Mouse (Mus musculus) cerebellum, adult 2 months (tissue): Measurements from ENCODE around the gene Xpnpep2. TPM values are rescaled to one million over a fixed set of nuclear protein-coding genes. Genes with fewer than 3 reads are reported as not detected.

Experiments
- DNase-seq, 2 experiments: peaks; one replicate each; pipeline ENCODE4 v3.0.0; 2021
- H3K27ac ChIP-seq: fragments of 200-500 bp; 2 replicates; pipeline ENCODE4 v1.5.1; 2012; ENCODE audit warnings: low read length, control low read depth, inconsistent platforms; ENCODE audit not compliant: insufficient read depth
- H3K27me3 ChIP-seq: fragments of 200-500 bp; 2 replicates; pipeline ENCODE4 v1.6.1; 2012; ENCODE audit warnings: inconsistent platforms, mild to moderate bottlenecking, low read length, moderate library complexity; ENCODE audit not compliant: control insufficient read depth, insufficient read depth
- H3K4me1 ChIP-seq: fragments of 200-500 bp; 2 replicates; pipeline ENCODE4 v1.6.1; 2011; ENCODE audit warnings: low read length; ENCODE audit not compliant: control insufficient read depth, insufficient read depth
- H3K4me3 ChIP-seq: fragments of 200-500 bp; replicated peaks from 2 replicates; pipeline ENCODE3; 2011; ENCODE audit warnings: mild to moderate bottlenecking, low read depth, low read length, control low read depth; ENCODE audit not compliant: insufficient read depth
- CTCF ChIP-seq: fragments of 200-500 bp; IDR thresholded peaks from 2 replicates; pipeline ENCODE4 v1.5.1; 2011; ENCODE audit warnings: low read depth, mild to moderate bottlenecking, control low read depth, low read length, moderate library complexity, borderline replicate concordance; ENCODE audit not compliant: insufficient read depth
- POLR2A ChIP-seq: fragments of 200-500 bp; IDR thresholded peaks from 2 replicates; pipeline ENCODE4 v1.6.1; 2011; ENCODE audit warnings: low read length, control low read depth, borderline replicate concordance; ENCODE audit not compliant: insufficient read depth
- WGBS: fragments of 180-500 bp; shearing (Covaris S2); methylation state at CpG from one replicate; pipeline ENCODE4 v1.1.7; 2018; 5-methylcytosine and 5-hydroxymethylcytosine counted together
- polyA plus RNA-seq: library from polyadenylated mRNA; depleted of rRNA; stranded (reverse); fragments of >200 nt; gene quantifications from 2 replicates; pipeline ENCODE4 v1.2.3, GENCODE M21; 2012

The Xpnpep2 gene
- polyA plus RNA-seq, 1 experiment, result 0.08 TPM

DNA sequence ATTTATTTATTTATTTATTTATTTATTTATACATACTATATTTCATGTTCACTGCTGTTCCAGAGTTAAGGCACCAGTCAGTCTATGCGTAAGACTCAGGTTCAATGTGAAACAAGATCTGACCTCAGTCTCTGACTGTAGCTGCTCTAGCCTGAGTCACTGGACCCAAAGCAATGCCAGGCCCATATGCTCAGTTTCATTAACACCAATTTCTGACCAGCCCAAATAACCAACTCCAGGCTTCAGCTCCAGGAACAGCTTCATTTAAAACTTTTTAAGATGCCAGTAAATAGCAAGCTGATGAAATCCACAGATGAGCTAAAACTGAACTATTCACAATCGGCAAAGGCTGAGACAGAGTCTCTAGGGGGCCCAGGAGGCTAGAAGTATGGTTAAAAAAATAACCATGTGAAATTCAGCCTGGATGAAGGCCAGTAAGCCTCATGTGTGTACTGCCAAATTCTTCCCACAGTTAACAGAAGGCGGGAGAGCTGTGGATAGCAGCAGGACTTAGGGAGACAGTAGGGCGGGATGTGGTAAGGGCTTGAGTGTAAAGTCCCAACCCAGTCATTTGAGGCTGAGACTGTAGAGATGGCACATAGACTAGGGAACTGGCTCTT lies 31.6 kb upstream of the Xpnpep2 start:
- WGBS, result 26% methylated on average over 4 of the region's 4 CpGs

DNA sequence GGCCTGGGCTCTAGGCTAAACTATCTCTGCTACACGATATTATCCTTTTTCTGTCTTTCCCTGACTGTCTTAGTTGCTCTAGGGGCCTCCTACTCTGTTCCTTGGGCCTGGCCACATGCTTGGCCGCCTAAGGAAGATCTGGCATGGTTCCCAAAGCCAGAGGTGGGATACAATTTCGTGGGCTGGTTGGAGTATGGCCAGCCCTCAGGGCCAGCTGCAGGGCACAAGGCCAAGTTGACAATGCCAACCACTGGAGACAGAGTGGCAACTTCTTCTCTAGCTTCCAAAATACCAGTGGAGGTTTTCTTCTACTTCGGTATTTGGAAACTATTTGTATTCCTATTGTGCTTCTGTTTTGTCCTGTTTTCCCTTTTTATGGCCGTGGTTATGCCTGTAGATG lies 26.2 kb upstream of the Xpnpep2 start:
- no peak for DNase-seq
- no peaks in the 10 kb centered on the region for H3K4me1 ChIP-seq
- H3K4me3 ChIP-seq, result no peak overlapping the region
- H3K27me3 ChIP-seq, result no peaks in the 10 kb centered on the region
- no peak for TF ChIP-seq POLR2A
- H3K27ac ChIP-seq, result no peak overlapping the region
- 36% methylated on average over 5 of the region's 5 CpGs for WGBS

More for the DNA sequence above, 31.6 kb upstream of the Xpnpep2 start:
- peaks cover 3% of the 10 kb centered on the region; the same call in 1 of the 2 replicates for H3K4me1 ChIP-seq
- TF ChIP-seq POLR2A (no peak), CTCF (no peak)
- H3K27ac ChIP-seq, result peak overlapping the region; percentile 23; the same call in 1 of the 2 replicates
- no peaks in the 10 kb centered on the region for H3K27me3 ChIP-seq
- no peak overlapping the region for H3K4me3 ChIP-seq
- peak; percentile 35 to 64 for DNase-seq

DNA sequence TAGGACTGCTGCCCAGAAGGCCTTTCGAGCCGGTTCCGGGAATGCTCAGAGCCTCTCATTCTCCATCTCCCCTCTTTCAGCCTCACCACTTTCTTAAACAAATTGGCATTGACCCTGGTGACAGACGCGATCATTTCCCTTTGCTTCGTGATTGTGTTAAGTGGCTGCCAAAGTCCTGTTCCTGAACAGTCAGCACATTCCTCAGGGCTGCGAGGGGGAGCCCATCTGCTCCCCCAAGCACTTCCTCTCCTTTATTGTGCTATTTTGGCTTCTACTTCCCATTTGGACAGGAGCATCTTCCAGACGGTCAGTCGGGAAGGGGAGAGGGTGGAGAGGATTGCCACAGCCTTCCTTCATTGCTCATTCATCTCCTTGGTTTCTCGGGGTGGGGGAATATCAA lies 16.4 kb upstream of the Xpnpep2 start:
- Histone ChIP-seq H3K27ac (no peak overlapping the region), H3K27me3 (no peaks in the 10 kb centered on the region), H3K4me1 (no peaks in the 10 kb centered on the region; the same call in 1 of the 2 replicates), H3K4me3 (no peak overlapping the region)
- peak; percentile 43 to 73 for DNase-seq
- WGBS, result 13% methylated on average over 10 of the region's 10 CpGs
- TF ChIP-seq POLR2A (no peak), CTCF (no peak)

DNA sequence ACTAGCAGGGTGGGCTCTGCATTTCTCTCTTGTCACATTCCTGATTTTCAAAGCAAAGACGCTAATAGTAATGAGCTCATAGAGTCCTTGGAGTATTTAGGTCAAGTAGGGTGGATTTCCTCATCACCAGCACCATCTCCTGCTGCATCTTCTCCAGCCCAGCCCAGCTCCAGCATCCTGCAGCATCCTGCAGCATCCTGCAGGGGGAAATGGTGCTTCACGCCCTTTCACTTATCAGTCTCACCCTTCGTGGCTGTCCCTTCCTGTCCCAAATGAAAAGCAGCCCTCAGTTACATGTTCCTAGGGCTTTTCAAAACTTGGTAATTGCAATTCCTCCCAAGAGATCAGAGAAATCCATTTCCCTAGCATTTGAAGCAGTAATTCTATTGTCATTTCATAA lies 15.0 kb upstream of the Xpnpep2 start:
- DNase-seq, result peak; percentile 33 to 51
- no peak overlapping the region for H3K4me3 ChIP-seq
- H3K4me1 ChIP-seq, result peaks cover under 1% of the 10 kb centered on the region; the same call in 1 of the 2 replicates
- no peak overlapping the region for H3K27ac ChIP-seq
- 37% methylated on average over 3 of the region's 3 CpGs for WGBS
- H3K27me3 ChIP-seq, result no peaks in the 10 kb centered on the region
- no peak for TF ChIP-seq POLR2A
- TF ChIP-seq CTCF, result peak; percentile 50; the same call in 1 of the 2 replicates

DNA sequence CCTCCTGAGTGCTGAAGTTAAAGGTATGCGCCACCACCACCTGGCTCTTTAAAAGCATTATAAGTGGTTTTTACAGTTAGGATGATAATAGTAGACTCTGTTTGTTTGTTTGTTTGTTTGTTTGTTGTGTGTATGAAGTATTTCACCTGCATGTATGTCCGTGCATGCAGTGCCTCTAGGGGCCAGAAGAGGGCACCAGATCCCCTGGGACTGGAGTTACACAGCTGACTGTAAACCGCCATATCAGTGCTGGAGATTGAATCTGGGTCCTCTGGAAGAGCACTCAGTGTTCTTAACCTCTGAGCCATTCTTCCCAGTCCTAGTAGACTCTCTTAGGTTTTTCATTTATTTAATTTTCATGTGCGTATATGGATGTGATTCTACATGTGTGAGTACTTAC lies 13.9 kb upstream of the Xpnpep2 start:
- 84% methylated on average over 4 of the region's 4 CpGs for WGBS
- DNase-seq, result no peak
- TF ChIP-seq CTCF, result peak; percentile 28; the same call in 1 of the 2 replicates
- no peak for TF ChIP-seq POLR2A
- Histone ChIP-seq H3K4me1 (peaks cover 3% of the 10 kb centered on the region; the same call in 1 of the 2 replicates), H3K4me3 (no peak overlapping the region), H3K27ac (no peak overlapping the region), H3K27me3 (no peaks in the 10 kb centered on the region)

DNA sequence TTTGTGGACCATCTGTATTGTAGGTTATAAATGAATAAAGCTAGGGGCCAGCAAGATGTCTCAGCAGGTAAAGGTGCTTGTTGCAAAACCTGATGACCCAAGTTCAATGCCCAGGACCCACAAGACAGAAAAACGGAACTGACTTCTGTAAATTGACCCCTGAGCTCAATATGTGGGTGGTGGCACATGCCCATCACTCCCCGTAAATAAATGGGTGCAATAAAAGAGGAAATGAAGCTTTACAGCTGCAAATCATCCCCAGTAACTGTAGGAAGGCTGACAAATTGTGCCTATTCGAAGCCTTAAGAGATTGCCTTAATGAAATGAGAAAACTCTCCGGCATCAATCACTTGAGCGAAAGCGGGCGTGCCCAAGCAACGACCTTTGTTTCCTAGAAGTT lies 11.9 kb upstream of the Xpnpep2 start:
- H3K27ac ChIP-seq, result no peak overlapping the region
- WGBS, result 88% methylated on average over 8 of the region's 8 CpGs
- H3K4me3 ChIP-seq, result no peak overlapping the region
- H3K4me1 ChIP-seq, result peaks cover 3% of the 10 kb centered on the region; the same call in 1 of the 2 replicates
- no peak for TF ChIP-seq POLR2A
- H3K27me3 ChIP-seq, result no peaks in the 10 kb centered on the region
- DNase-seq, result no peak

DNA sequence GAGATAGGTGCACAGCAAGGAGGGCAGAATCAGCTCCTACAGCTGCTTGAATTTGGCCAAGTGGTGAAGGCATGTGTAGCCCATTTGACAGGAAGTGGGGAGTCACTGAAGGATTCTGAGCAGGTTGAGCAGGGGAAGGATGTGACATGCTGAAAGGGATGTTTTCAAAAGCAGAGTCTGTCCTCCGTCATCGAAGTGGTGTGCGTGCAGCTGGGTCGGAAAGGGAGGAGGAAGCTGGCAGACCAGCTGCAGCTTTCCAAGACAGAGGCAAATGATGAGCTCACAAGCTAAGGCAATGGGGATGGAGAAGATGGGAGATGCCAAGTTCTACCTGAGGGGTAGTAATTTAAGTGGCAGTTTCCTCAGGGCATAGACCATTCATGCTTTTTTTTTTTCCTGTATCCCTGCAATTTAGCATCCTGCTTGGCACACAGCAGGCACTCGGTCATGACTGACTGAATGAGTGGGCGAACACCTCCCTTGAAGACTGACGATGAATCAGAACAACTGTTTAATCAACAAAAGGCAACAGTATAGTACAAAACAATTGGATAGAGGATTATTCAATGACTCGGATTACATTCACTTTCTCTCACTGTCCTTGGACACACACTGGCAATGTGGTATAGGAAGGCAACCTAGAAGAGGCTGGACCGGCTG lies 9.9 kb upstream of the Xpnpep2 start:
- no peak for DNase-seq

DNA sequence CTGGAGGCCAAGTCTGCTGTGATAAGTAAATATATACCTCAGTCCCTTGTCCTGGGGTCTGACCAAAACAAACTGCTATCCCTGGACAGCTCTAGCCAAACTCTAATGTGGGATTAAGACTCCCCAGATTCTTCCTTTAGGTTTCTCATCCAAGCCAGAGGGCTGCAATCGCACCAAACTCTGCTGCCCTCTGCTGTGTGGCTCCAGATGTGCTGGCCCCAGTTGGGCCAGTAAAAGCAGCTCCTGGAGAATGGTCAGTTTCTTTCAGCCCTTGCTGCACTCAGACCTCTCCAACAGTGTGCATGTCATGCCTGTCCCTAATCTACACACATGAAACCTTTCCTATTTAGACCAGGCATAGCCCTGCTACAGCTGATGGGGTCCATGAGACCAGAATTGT lies 8.7 kb upstream of the Xpnpep2 start:
- no peak overlapping the region for H3K4me3 ChIP-seq
- peaks cover 9% of the 10 kb centered on the region; the same call in 1 of the 2 replicates for H3K4me1 ChIP-seq
- no peak overlapping the region for H3K27ac ChIP-seq
- TF ChIP-seq CTCF, result no peak
- no peak for DNase-seq
- no peaks in the 10 kb centered on the region for H3K27me3 ChIP-seq
- WGBS, result 75% methylated on average over 1 of the region's 1 CpGs

More for the DNA sequence above, 9.9 kb upstream of the Xpnpep2 start:
- no peak overlapping the region for H3K27ac ChIP-seq
- no peak overlapping the region for H3K4me3 ChIP-seq
- WGBS, result 61% methylated on average over 9 of the region's 9 CpGs
- H3K27me3 ChIP-seq, result no peaks in the 10 kb centered on the region
- TF ChIP-seq POLR2A (no peak), CTCF (no peak)
- H3K4me1 ChIP-seq, result peaks cover 5% of the 10 kb centered on the region; the same call in 1 of the 2 replicates
